Mouse (Mus musculus) adrenal gland, postnatal 14 days (tissue): ENCODE results near the gene Ift27. TPM values are rescaled to one million over a fixed set of nuclear protein-coding genes. Genes with fewer than 3 reads are reported as not detected.

Experiments used
- total RNA-seq: library from RNA; stranded (reverse); gene quantifications from 2 replicates; pipeline ENCODE4 v1.2.3, GENCODE M21; 2021

Gene Ift27
- total RNA-seq, 1 experiment from 2014 or later, result 17.2 TPM

Other genes starting within 250 kb of the Ift27 start
- 430 and 443 TPM in 2 replicates for gene Txn2, start 245.1 kb downstream of the Ift27 start, total RNA-seq
- 3.3 and 4.4 TPM in 2 replicates for gene Foxred2, start 217.4 kb downstream of the Ift27 start, total RNA-seq
- gene Eif3d, start 203.3 kb downstream of the Ift27 start, total RNA-seq, result 152 and 167 TPM in 2 replicates
- gene Cacng2, start 54.1 kb downstream of the Ift27 start, total RNA-seq, result 0.26 and 0.60 TPM in 2 replicates
- 0.94 TPM in 1 of 2 replicates, not detected in the other for gene Pvalb, start 32.3 kb upstream of the Ift27 start, total RNA-seq
- gene Ncf4, start 70.7 kb upstream of the Ift27 start, total RNA-seq, result 2.4 and 5.5 TPM in 2 replicates
- 0.59 and 14.0 TPM in 2 replicates for gene Csf2rb2, start 131.6 kb upstream of the Ift27 start, total RNA-seq
- 5.9 and 27.2 TPM in 2 replicates for gene Csf2rb, start 151.6 kb upstream of the Ift27 start, total RNA-seq
- gene Tex33, start 221.8 kb upstream of the Ift27 start, total RNA-seq, result not detected in 2 replicates
- 167 and 212 TPM in 2 replicates for gene Tst, start 231.8 kb upstream of the Ift27 start, total RNA-seq
- gene Mpst, start 232.3 kb upstream of the Ift27 start, total RNA-seq, result 43.6 and 57.0 TPM in 2 replicates